Mouse (Mus musculus): ENCODE data around the gene Iqgap2.

Gene Iqgap2

GRCm38 (mm10) chr13:95822918-95823317 lies 68.8 kb downstream of the Iqgap2 start:
- no peak for DNase-seq

GRCm38 (mm10) chr13:95820071-95820470 lies 71.7 kb downstream of the Iqgap2 start:
- DNase-seq = peak; percentile 81

GRCm38 (mm10) chr13:95818941-95819340 lies 72.8 kb downstream of the Iqgap2 start:
- DNase-seq = no peak

- no peak for DNase-seq
Observed at GRCm38 (mm10) chr13:95813643-95814042, 78.1 kb downstream of the Iqgap2 start.

- no peak for DNase-seq
Observed at GRCm38 (mm10) chr13:95810796-95811195, 80.9 kb downstream of the Iqgap2 start.

- no peak for DNase-seq
Observed at GRCm38 (mm10) chr13:95807106-95807750, 84.5 kb downstream of the Iqgap2 start.

GRCm38 (mm10) chr13:95805469-95806166 lies 86.1 kb downstream of the Iqgap2 start:
- no peak for DNase-seq

GRCm38 (mm10) chr13:95804113-95804512 lies 87.6 kb downstream of the Iqgap2 start:
- no peak for DNase-seq

- DNase-seq = no peak
Observed at GRCm38 (mm10) chr13:95800925-95801324, 90.8 kb downstream of the Iqgap2 start.

GRCm38 (mm10) chr13:95799322-95799721 lies 92.4 kb downstream of the Iqgap2 start:
- no peak for DNase-seq

GRCm38 (mm10) chr13:95798721-95799120 lies 93.0 kb downstream of the Iqgap2 start:
- no peak for DNase-seq

- no peak for DNase-seq
Observed at GRCm38 (mm10) chr13:95797530-95797929, 94.2 kb downstream of the Iqgap2 start.

- no peak for DNase-seq
Observed at GRCm38 (mm10) chr13:95794346-95794745, 97.4 kb downstream of the Iqgap2 start.

GRCm38 (mm10) chr13:95790883-95791282 lies 100.8 kb downstream of the Iqgap2 start:
- no peak for DNase-seq

- peak; percentile 31 for DNase-seq
Observed at GRCm38 (mm10) chr13:95788631-95789376, 102.9 kb downstream of the Iqgap2 start.

- DNase-seq = no peak
Observed at GRCm38 (mm10) chr13:95782969-95783332, 108.8 kb downstream of the Iqgap2 start.

- DNase-seq = no peak
Observed at GRCm38 (mm10) chr13:95782311-95782968, 109.3 kb downstream of the Iqgap2 start.

- DNase-seq = no peak
Observed at GRCm38 (mm10) chr13:95780038-95780437, 111.7 kb downstream of the Iqgap2 start.

GRCm38 (mm10) chr13:95779261-95779660 lies 112.5 kb downstream of the Iqgap2 start:
- DNase-seq = no peak

- DNase-seq = no peak
Observed at GRCm38 (mm10) chr13:95778761-95779161, 113.0 kb downstream of the Iqgap2 start.

- DNase-seq = no peak
Observed at GRCm38 (mm10) chr13:95777651-95778391, 113.9 kb downstream of the Iqgap2 start.

GRCm38 (mm10) chr13:95777237-95777636 lies 114.5 kb downstream of the Iqgap2 start:
- peak; percentile 33 for DNase-seq

Data from right cerebral cortex, postnatal 25 days (tissue).